Mouse (Mus musculus) cerebellum, adult 11-12 months (tissue): ENCODE data around the gene Ap3b2.
A peak's percentile ranks its signal among the peaks of the same experiment; 100 is the strongest.

Experiments
- DNase-seq: peaks from one replicate; pipeline ENCODE4 v3.0.0; 2022

Gene Ap3b2

GRCm38 (mm10) chr7:81475221-81475620 lies 18.5 kb downstream of the Ap3b2 start:
- DNase-seq, result no peak

- peak; percentile 1 for DNase-seq
These were observed 28.7 kb downstream of the Ap3b2 start for GRCm38 (mm10) chr7:81464906-81465450.

- no peak for DNase-seq
These were observed 29.6 kb downstream of the Ap3b2 start for GRCm38 (mm10) chr7:81464116-81464515.

- no peak for DNase-seq
These were observed 30.9 kb downstream of the Ap3b2 start for GRCm38 (mm10) chr7:81462815-81463214.

GRCm38 (mm10) chr7:81455155-81455651 lies 38.5 kb downstream of the Ap3b2 start, which contains the start of gene Cpeb1:
Gene Cpeb1, minus strand, starts transcription at chr7:81455465.
- peak; percentile 52 for DNase-seq

- DNase-seq, result peak; percentile 57
These were observed 39.2 kb downstream of the Ap3b2 start for GRCm38 (mm10) chr7:81454331-81455039.

- DNase-seq, result peak; percentile 39
These were observed 40.1 kb downstream of the Ap3b2 start for GRCm38 (mm10) chr7:81453443-81454274.

GRCm38 (mm10) chr7:81452971-81453441 lies 40.7 kb downstream of the Ap3b2 start:
- DNase-seq, result peak; percentile 36
